In genomic region chr11:103011206-103011497, GRCm38 (mm10) we compare ENCODE assay signal across 26 mouse cellular contexts. TPM values are rescaled to one million over a fixed set of nuclear protein-coding genes. Genes with fewer than 3 reads are reported as not detected.
DNase-seq lines count a peak whose midpoint lies in the region; ATAC-seq and TF ChIP-seq lines count a peak whose summit lies in the region.
"Had no signal": no experiment of that assay in that cellular context is flagged by ENCODE, and none has a peak within 500 bp of the region (broad histone marks: within the 10 kb centered on the region; RNA-seq: fewer than 3 reads in every experiment).

No protein-coding gene starts in this region.

- no peaks in the 10 kb centered on the region; the same call in 1 of the 2 replicates for H3K36me3 ChIP-seq in heart, adult 2 months (ENCODE audit: control insufficient read depth, insufficient read depth, low read length)
- H3K36me3 ChIP-seq in heart, embryonic 10.5 days = peaks cover 54% of the 10 kb centered on the region
- H3K36me3 ChIP-seq in liver, embryonic 13.5 days = peaks cover 10% of the 10 kb centered on the region
- peaks cover 9% of the 10 kb centered on the region; the same call in 1 of the 2 replicates for H3K36me3 ChIP-seq in neural tube, embryonic 15.5 days
- H3K36me3 ChIP-seq: forebrain, embryonic 15.5 days; heart, embryonic 15.5 days had no signal

- intact Hi-C loops in heart, adult 2 months (cut with DNase I) = no loop called here

- 76% methylated on average over 2 of the region's 2 CpGs for WGBS in heart, adult 2 months
- 84% methylated on average over 2 of the region's 2 CpGs for WGBS in heart, embryonic 10.5 days
- WGBS in liver, embryonic 13.5 days (ENCODE audit: insufficient replicate concordance) = 70% methylated on average over 2 of the region's 2 CpGs
- WGBS in neural tube, embryonic 15.5 days = 90% methylated on average over 2 of the region's 2 CpGs

- no peak for TF ChIP-seq CTCF in heart, adult 2 months (IDR thresholded peaks at IDR 0.05)
- no peak for TF ChIP-seq CTCF in layer of hippocampus, adult 2 months (conservative IDR thresholded peaks at IDR 0.05)

- H3K4me3 ChIP-seq in heart, adult 2 months = no peak overlapping the region
- no peak overlapping the region for H3K4me3 ChIP-seq in heart, embryonic 10.5 days
- no peak overlapping the region for H3K4me3 ChIP-seq in layer of hippocampus, adult 2 months
- H3K4me3 ChIP-seq in liver, embryonic 13.5 days (replicated peaks) = no peak overlapping the region
- H3K4me3 ChIP-seq in neural tube, embryonic 15.5 days (replicated peaks) = no peak overlapping the region
- H3K4me3 ChIP-seq: embryonic facial prominence, embryonic 10.5 days; embryonic facial prominence, embryonic 13.5 days; erythroblast, embryonic 14.5 days; forebrain, embryonic 12.5 days; forebrain, embryonic 15.5 days; heart, embryonic 12.5 days; heart, embryonic 15.5 days; hindbrain, embryonic 15.5 days had no signal

- H3K9me3 ChIP-seq in heart, embryonic 10.5 days = no peaks in the 10 kb centered on the region
- no peaks in the 10 kb centered on the region for H3K9me3 ChIP-seq in liver, embryonic 13.5 days (replicated peaks)
- H3K9me3 ChIP-seq in neural tube, embryonic 15.5 days (replicated peaks) = no peaks in the 10 kb centered on the region
- H3K9me3 ChIP-seq: embryonic facial prominence, embryonic 10.5 days; embryonic facial prominence, embryonic 13.5 days; forebrain, embryonic 12.5 days; forebrain, embryonic 15.5 days; heart, embryonic 12.5 days; heart, embryonic 15.5 days; hindbrain, embryonic 15.5 days had no signal

- no peak for TF ChIP-seq POLR2A in heart, adult 2 months (IDR thresholded peaks at IDR 0.05; ENCODE audit: insufficient read depth, low read depth, low read length)

- H3K9ac ChIP-seq in heart, adult 2 months (ENCODE audit: low read depth, low read length) = no peak overlapping the region
- no peak overlapping the region for H3K9ac ChIP-seq in liver, embryonic 13.5 days
- H3K9ac ChIP-seq in neural tube, embryonic 15.5 days (replicated peaks) = no peak overlapping the region
- H3K9ac ChIP-seq: embryonic facial prominence, embryonic 13.5 days; forebrain, embryonic 12.5 days; forebrain, embryonic 15.5 days; heart, embryonic 12.5 days; heart, embryonic 15.5 days; hindbrain, embryonic 15.5 days had no signal

- H3K27ac ChIP-seq in heart, adult 2 months = peak overlapping the region; percentile 64; the same call in 1 of the 2 replicates
- H3K27ac ChIP-seq in heart, embryonic 10.5 days = no peak overlapping the region
- H3K27ac ChIP-seq in layer of hippocampus, adult 2 months = peak overlapping the region; percentile 61; the same call in 1 of the 2 replicates
- H3K27ac ChIP-seq in liver, embryonic 13.5 days = 0 out of 2 replicates have a peak overlapping the region, but pooled peaks have one; percentile 1
- H3K27ac ChIP-seq in neural tube, embryonic 15.5 days (replicated peaks) = no peak overlapping the region
- H3K27ac ChIP-seq: embryonic facial prominence, embryonic 10.5 days; embryonic facial prominence, embryonic 13.5 days; forebrain, embryonic 12.5 days; forebrain, embryonic 15.5 days; heart, embryonic 15.5 days; hindbrain, embryonic 15.5 days had no signal

- no peaks in the 10 kb centered on the region for H3K79me2 ChIP-seq in heart, adult 2 months (replicated peaks; ENCODE audit: control insufficient read depth, insufficient read depth, low read length)

- no peaks in the 10 kb centered on the region for H3K27me3 ChIP-seq in heart, adult 2 months (ENCODE audit: control insufficient read depth, insufficient read depth, low read length)
- H3K27me3 ChIP-seq in heart, embryonic 10.5 days (ENCODE audit: insufficient read depth, poor library complexity, severe bottlenecking) = no peaks in the 10 kb centered on the region
- H3K27me3 ChIP-seq in liver, embryonic 13.5 days = no peaks in the 10 kb centered on the region
- H3K27me3 ChIP-seq in neural tube, embryonic 15.5 days (replicated peaks) = no peaks in the 10 kb centered on the region
- H3K27me3 ChIP-seq: embryonic facial prominence, embryonic 13.5 days; forebrain, embryonic 12.5 days; forebrain, embryonic 15.5 days; heart, embryonic 12.5 days; heart, embryonic 15.5 days; hindbrain, embryonic 15.5 days had no signal

- no peak overlapping the region for H3K4me2 ChIP-seq in liver, embryonic 13.5 days
- no peak overlapping the region for H3K4me2 ChIP-seq in neural tube, embryonic 15.5 days
- H3K4me2 ChIP-seq: embryonic facial prominence, embryonic 13.5 days; forebrain, embryonic 12.5 days; forebrain, embryonic 15.5 days; heart, embryonic 12.5 days; heart, embryonic 15.5 days; hindbrain, embryonic 15.5 days had no signal

- H3K4me1 ChIP-seq in heart, adult 2 months (ENCODE audit: control insufficient read depth, insufficient read depth, low read length) = peaks cover 11% of the 10 kb centered on the region
- peaks cover 46% of the 10 kb centered on the region for H3K4me1 ChIP-seq in heart, embryonic 10.5 days
- H3K4me1 ChIP-seq in liver, embryonic 13.5 days (replicated peaks) = peaks cover 40% of the 10 kb centered on the region
- peaks cover 29% of the 10 kb centered on the region for H3K4me1 ChIP-seq in neural tube, embryonic 15.5 days

- ATAC-seq in liver, embryonic 13.5 days (ENCODE audit: low read depth) = no peak
- no peak for ATAC-seq in neural tube, embryonic 15.5 days (ENCODE audit: low FRiP score)
- ATAC-seq: activated CD4-positive, CD25-positive, alpha-beta regulatory T cell, adult 4 months; forebrain, embryonic 15.5 days had no signal

- no peak for DNase-seq in heart, adult 2 months
- DNase-seq in heart, embryonic 10.5 days (ENCODE audit: low spot score) = no peak
- no peak for DNase-seq in layer of hippocampus, adult 2 months (ENCODE audit: low spot score in 2 of 2)
- DNase-seq in layer of hippocampus, adult 11-12 months (ENCODE audit: low spot score) = no peak
- no peak for DNase-seq in liver, embryonic 13.5 days
- DNase-seq: adrenal gland, adult 8-10 months; adrenal gland, postnatal 25 days; cerebellum, adult 11-12 months; cerebellum, adult 8-10 months; cerebellum, postnatal 10 days; cerebellum, postnatal 36 days; embryo, embryonic 11 days; gastrocnemius, postnatal 25 days; heart, adult 18-20 months; heart, postnatal 14 days; heart, postnatal 4 days had no signal

- TF ChIP-seq EP300 in heart, adult 2 months (IDR thresholded peaks at IDR 0.05; ENCODE audit: insufficient read depth, low read depth, low read length) = no peak

RNA-seq across cellular contexts. Expression of gene Nmt1, which starts 16.8 kb away (rescaled TPM):
- total RNA-seq in heart, adult 2 months (2021) = 10 to 100 TPM; 60.5 to 67.2 TPM
- polyA plus RNA-seq in heart, adult 2 months (2012; rRNA removed) = 37.1 and 55.3 TPM in 2 replicates
- 58.4 and 59.0 TPM in 2 replicates for polyA plus RNA-seq in heart, embryonic 10.5 days (2016; fragmentation: Nextera tagmentation; extraction: Ambion mirVana)
- 100 to 1,000 TPM; 169 to 173 TPM for total RNA-seq in layer of hippocampus, adult 2 months (2021)
- 47.8 and 52.2 TPM in 2 replicates for polyA plus RNA-seq in liver, embryonic 13.5 days (2015; fragmentation: Nextera tagmentation; extraction: Ambion mirVana)
- 33.8 and 39.3 TPM in 2 replicates for polyA plus RNA-seq in neural tube, embryonic 15.5 days (2015; fragmentation: Nextera tagmentation; extraction: Ambion mirVana)

RNA-seq across cellular contexts. Expression of gene Dcakd, which starts 17.0 kb away (rescaled TPM):
- total RNA-seq in heart, adult 2 months (2021) = 10 to 100 TPM; 69.3 to 75.0 TPM
- polyA plus RNA-seq in heart, adult 2 months (2012; rRNA removed) = 122 and 139 TPM in 2 replicates
- polyA plus RNA-seq in heart, embryonic 10.5 days (2016; fragmentation: Nextera tagmentation; extraction: Ambion mirVana) = 113 and 137 TPM in 2 replicates
- 10 to 100 TPM; 77.1 to 80.3 TPM for total RNA-seq in layer of hippocampus, adult 2 months (2021)
- 29.9 and 37.3 TPM in 2 replicates for polyA plus RNA-seq in liver, embryonic 13.5 days (2015; fragmentation: Nextera tagmentation; extraction: Ambion mirVana)
- polyA plus RNA-seq in neural tube, embryonic 15.5 days (2015; fragmentation: Nextera tagmentation; extraction: Ambion mirVana) = 149 and 153 TPM in 2 replicates

Comparison
In these comparisons a context has a peak if more than half of its experiments do, and no peak if none do; other contexts are left out.
1. H3K27ac ChIP-seq: peak in heart, adult 2 months (single experiment), layer of hippocampus, adult 2 months (single experiment) and liver, embryonic 13.5 days (single experiment); none in heart, embryonic 10.5 days (single experiment) and neural tube, embryonic 15.5 days (single experiment).